Mouse (Mus musculus) embryonic facial prominence, embryonic 11.5 days (tissue): ENCODE data around the gene Olfr30. TPM values are rescaled to one million over a fixed set of nuclear protein-coding genes. Genes with fewer than 3 reads are reported as not detected.
"Not testable (repeated sequence)": the region's sequence is repeated elsewhere in the genome, so short reads cannot be mapped to it uniquely, and the experiment has no call there.

Experiments
- ATAC-seq: fragments of 200-750 bp; cut with Nextera tagmentation; replicated peaks from 2 replicates; pipeline ENCODE4 v1.8.0; 2017; ENCODE audit warnings: low read depth; ENCODE audit not compliant: insufficient number of reproducible peaks, low FRiP score, low TSS enrichment
- DNase-seq: peaks from one replicate; pipeline ENCODE4 v3.0.0-alpha.2; 2015; ENCODE audit warnings: low spot score
- H3K27ac ChIP-seq: fragments of 300-500 bp; sonication (generic); replicated peaks from 2 replicates; pipeline ENCODE4 v1.5.1; 2014; ENCODE audit warnings: mild to moderate bottlenecking, low read depth, low read length, control low read depth
- H3K27me3 ChIP-seq: fragments of 300-500 bp; sonication (generic); 2 replicates; pipeline ENCODE4 v1.6.1; 2014; ENCODE audit warnings: mild to moderate bottlenecking, low read length, moderate library complexity, mixed read lengths; ENCODE audit not compliant: control insufficient read depth, insufficient read depth
- H3K36me3 ChIP-seq: fragments of 300-500 bp; sonication (generic); replicated peaks from 2 replicates; pipeline ENCODE4 v1.6.1; 2014; ENCODE audit warnings: low read depth, mild to moderate bottlenecking, low read length, moderate library complexity, mixed read lengths; ENCODE audit not compliant: control insufficient read depth, insufficient read depth
- H3K4me1 ChIP-seq: fragments of 300-500 bp; sonication (generic); 2 replicates; pipeline ENCODE4 v1.6.1; 2014; ENCODE audit warnings: low read length, mixed read lengths; ENCODE audit not compliant: control insufficient read depth, insufficient read depth
- H3K4me2 ChIP-seq: fragments of 300-500 bp; sonication (generic); 2 replicates; pipeline ENCODE4 v1.6.1; 2014; ENCODE audit warnings: low read depth, mild to moderate bottlenecking, control low read depth, low read length, moderate library complexity
- H3K4me3 ChIP-seq: fragments of 300-500 bp; sonication (generic); 2 replicates; pipeline ENCODE4 v1.5.1; 2014; ENCODE audit warnings: low read depth, low read length, control low read depth
- H3K9ac ChIP-seq: fragments of 300-500 bp; sonication (generic); replicated peaks from 2 replicates; pipeline ENCODE4 v1.6.1; 2014; ENCODE audit warnings: mild to moderate bottlenecking, control low read depth, low read length
- H3K9me3 ChIP-seq: fragments of 300-500 bp; sonication (generic); replicated peaks from 2 replicates; pipeline ENCODE4 v1.6.1; 2016; ENCODE audit warnings: mild to moderate bottlenecking, low read length, inconsistent platforms, mixed read lengths; ENCODE audit not compliant: control insufficient read depth
- WGBS: fragments of 180-500 bp; shearing (Covaris S2); extraction: QIAGEN DNeasy Blood & Tissue Kit; methylation state at CpG from one replicate; pipeline ENCODE4 v1.1.7; 2014; 5-methylcytosine and 5-hydroxymethylcytosine counted together
- polyA plus RNA-seq: library from polyadenylated mRNA; unstranded; fragments of >200 nt; fragmentation: Nextera tagmentation; extraction: Ambion mirVana; gene quantifications from 2 replicates; pipeline ENCODE4 v1.2.1, GENCODE M21; 2014

Gene Olfr30
- polyA plus RNA-seq, result not detected in 2 replicates

- no peak for ATAC-seq
- no peak for DNase-seq
- H3K9me3 ChIP-seq, result no peaks in the 10 kb centered on the region
- H3K9ac ChIP-seq, result no peak within 1 kb of the TSS
- no peak within 1 kb of the TSS for H3K27ac ChIP-seq
- H3K4me3 ChIP-seq, result no peak within 1 kb of the TSS
- no peak within 1 kb of the TSS for H3K4me2 ChIP-seq
- H3K27me3 ChIP-seq, result no peaks in the 10 kb centered on the region
- H3K4me1 ChIP-seq, result no peaks in the 10 kb centered on the region
- no peaks in the 10 kb centered on the region for H3K36me3 ChIP-seq
Observed at GRCm38 (mm10) chr11:58462170-58462569, at the start of gene Olfr30. Gene Olfr30 (minus strand): TSS chr11:58462270.

DNA sequence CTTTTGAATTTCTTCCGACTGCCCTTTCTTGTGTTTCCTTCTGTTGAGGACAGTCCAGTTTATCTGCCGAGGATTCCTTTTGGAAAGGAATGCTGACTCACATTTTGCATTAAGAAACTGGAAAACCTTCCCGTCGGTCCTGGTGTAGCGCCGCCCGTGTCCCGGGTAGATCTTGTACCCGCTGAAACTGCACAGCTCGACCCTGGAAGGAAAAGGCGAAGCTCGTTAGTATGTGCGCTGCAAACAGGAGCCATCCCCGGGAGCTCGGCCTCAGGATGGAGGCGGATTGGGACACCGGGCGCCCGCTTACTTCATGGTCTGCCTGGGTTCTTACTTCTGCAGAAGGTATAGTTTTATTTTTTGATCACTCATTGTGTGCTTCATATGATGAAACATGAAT lies 47.0 kb upstream of the Olfr30 start:
- not testable (repeated sequence) for H3K4me1 ChIP-seq, H3K4me2 ChIP-seq, H3K27me3 ChIP-seq, H3K27ac ChIP-seq, H3K4me3 ChIP-seq, H3K9me3 ChIP-seq, ATAC-seq, H3K36me3 ChIP-seq, H3K9ac ChIP-seq, DNase-seq
- 88% methylated on average over 19 of the region's 19 CpGs for WGBS

GRCm38 (mm10) chr11:58502472-58502871 lies 40.4 kb upstream of the Olfr30 start, which contains the start of gene Olfr331:
Gene Olfr331 (minus strand): TSS chr11:58502572.
- not testable (repeated sequence) for H3K27ac ChIP-seq, H3K27me3 ChIP-seq, H3K4me3 ChIP-seq, H3K36me3 ChIP-seq, H3K9me3 ChIP-seq, H3K4me1 ChIP-seq, H3K9ac ChIP-seq, ATAC-seq, H3K4me2 ChIP-seq, DNase-seq

DNA sequence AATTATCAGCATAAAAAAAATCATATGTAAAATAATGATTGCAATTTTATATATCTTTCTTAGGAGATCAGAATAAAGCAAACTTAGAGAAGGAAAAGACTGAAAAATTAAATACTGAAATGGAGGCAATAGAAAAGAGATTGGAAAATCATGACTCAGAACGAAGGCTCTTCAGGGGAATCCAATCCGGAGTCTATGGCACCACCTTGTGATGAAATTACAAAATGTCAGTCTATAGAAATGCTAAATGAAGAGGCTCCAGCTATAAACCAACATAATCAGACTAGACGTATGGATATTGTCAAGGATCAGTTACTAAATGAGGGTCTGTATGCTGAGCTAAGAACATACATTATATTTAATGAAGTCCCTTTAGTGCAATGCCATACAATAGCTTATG lies 37.2 kb upstream of the Olfr30 start:
- no peak for ATAC-seq
- no peak overlapping the region for H3K27ac ChIP-seq

GRCm38 (mm10) chr11:58498761-58499160 lies 36.7 kb upstream of the Olfr30 start:
- no peaks in the 10 kb centered on the region for H3K27me3 ChIP-seq
- no peaks in the 10 kb centered on the region for H3K4me1 ChIP-seq
- no peak overlapping the region for H3K27ac ChIP-seq
- DNase-seq (no peak), ATAC-seq (no peak)
- 79% methylated on average over 9 of the region's 9 CpGs for WGBS
- no peaks in the 10 kb centered on the region for H3K36me3 ChIP-seq
- no peak overlapping the region for H3K4me2 ChIP-seq
- H3K9me3 ChIP-seq, result no peaks in the 10 kb centered on the region
- no peak overlapping the region for H3K4me3 ChIP-seq
- no peak overlapping the region for H3K9ac ChIP-seq

More for the DNA sequence above, 37.2 kb upstream of the Olfr30 start:
- no peak overlapping the region for H3K4me3 ChIP-seq
- H3K36me3 ChIP-seq, result no peaks in the 10 kb centered on the region
- H3K27me3 ChIP-seq, result no peaks in the 10 kb centered on the region
- WGBS, result 57% methylated on average over 3 of the region's 3 CpGs
- no peak overlapping the region for H3K9ac ChIP-seq
- H3K9me3 ChIP-seq, result no peaks in the 10 kb centered on the region
- peak; percentile 27 for DNase-seq
- H3K4me2 ChIP-seq, result no peak overlapping the region
- no peaks in the 10 kb centered on the region for H3K4me1 ChIP-seq

- 87% methylated on average over 2 of the region's 2 CpGs for WGBS
- Histone ChIP-seq H3K27ac (no peak within 1 kb of the TSS), H3K4me1 (no peaks in the 10 kb centered on the region), H3K27me3 (no peaks in the 10 kb centered on the region), H3K4me3 (no peak within 1 kb of the TSS), H3K9ac (no peak within 1 kb of the TSS), H3K4me2 (no peak within 1 kb of the TSS), H3K9me3 (no peaks in the 10 kb centered on the region), H3K36me3 (no peaks in the 10 kb centered on the region)
- ATAC-seq (no peak), DNase-seq (no peak)
Observed at GRCm38 (mm10) chr11:58492455-58492854, 30.4 kb upstream of the Olfr30 start, which contains the start of gene Olfr332. Gene Olfr332 (minus strand): TSS chr11:58492555.

DNA sequence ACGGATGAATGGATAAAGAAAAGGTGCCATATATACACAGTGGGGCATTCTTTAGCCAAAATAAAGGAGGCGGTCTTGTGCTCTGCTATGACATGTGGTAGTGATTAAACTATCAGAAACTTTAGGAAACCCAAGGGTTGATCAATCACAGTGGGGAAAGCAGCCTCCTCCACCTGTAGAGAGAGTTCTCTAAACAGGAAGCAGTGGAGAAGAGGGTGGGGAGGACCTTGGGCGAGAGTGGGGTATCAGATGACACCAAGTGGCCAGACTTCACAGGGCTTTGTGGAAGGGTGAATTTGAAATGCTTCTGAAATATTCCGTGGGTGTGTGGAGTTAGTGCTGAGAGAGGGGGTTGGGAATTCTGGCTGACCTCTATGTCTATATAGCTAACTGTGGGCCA lies 8.5 kb downstream of the Olfr30 start:
- Histone ChIP-seq H3K4me3 (no peak overlapping the region), H3K9ac (no peak overlapping the region), H3K27ac (no peak overlapping the region), H3K4me2 (no peak overlapping the region), H3K27me3 (no peaks in the 10 kb centered on the region), H3K36me3 (no peaks in the 10 kb centered on the region), H3K9me3 (no peaks in the 10 kb centered on the region), H3K4me1 (0 out of 2 replicates have a peak, but pooled peaks cover 2% of the 10 kb centered on the region)
- 24% methylated on average over 4 of the region's 4 CpGs for WGBS
- DNase-seq (peak; percentile 73), ATAC-seq (peak; percentile 72)

- no peak for DNase-seq
- ATAC-seq, result no peak
- Histone ChIP-seq H3K4me3 (no peak within 1 kb of the TSS), H3K27me3 (no peaks in the 10 kb centered on the region), H3K27ac (no peak within 1 kb of the TSS), H3K9ac (no peak within 1 kb of the TSS), H3K36me3 (no peaks in the 10 kb centered on the region), H3K4me2 (no peak within 1 kb of the TSS), H3K4me1 (0 out of 2 replicates have a peak, but pooled peaks cover 2% of the 10 kb centered on the region), H3K9me3 (no peaks in the 10 kb centered on the region)
- WGBS, result 95% methylated on average over 9 of the region's 9 CpGs
Observed at GRCm38 (mm10) chr11:58452759-58453158, 9.3 kb downstream of the Olfr30 start, which contains the start of gene Lypd9. Gene Lypd9 (minus strand): TSS chr11:58452923.
